Mouse (Mus musculus) neural tube, embryonic 13.5 days (tissue): ENCODE measurements at regions not wholly inside any gene's neighbourhood (a gene's known extent, or its start where the extent isn't known, plus 50 kb on each side); places are given as distances from the start of the nearest gene placed in this dataset. TPM values are rescaled to one million over a fixed set of nuclear protein-coding genes. Genes with fewer than 3 reads are reported as not detected.

Experiments
- microRNA-seq: library from miRNA; unstranded; fragments of <30 nt; microRNA quantifications from one replicate; pipeline ENCODE4, GENCODE M21; 2016

Small RNA genes lying in the stretch of these regions (microRNA-seq; reads per million reads assigned to microRNA genes)
- gene Gm25978 = not detected
